Mouse (Mus musculus) fibroblast of lung, adult 2 months (primary cell): ENCODE measurements around the gene Lrrc74b.
"Not testable (repeated sequence)": the region's sequence is repeated elsewhere in the genome, so short reads cannot be mapped to it uniquely, and the experiment has no call there.

ENCODE experiments used
- DNase-seq: peaks from one replicate; pipeline ENCODE4 v3.0.0-alpha.2; 2011; ENCODE audit warnings: low read depth

The Lrrc74b gene

DNA sequence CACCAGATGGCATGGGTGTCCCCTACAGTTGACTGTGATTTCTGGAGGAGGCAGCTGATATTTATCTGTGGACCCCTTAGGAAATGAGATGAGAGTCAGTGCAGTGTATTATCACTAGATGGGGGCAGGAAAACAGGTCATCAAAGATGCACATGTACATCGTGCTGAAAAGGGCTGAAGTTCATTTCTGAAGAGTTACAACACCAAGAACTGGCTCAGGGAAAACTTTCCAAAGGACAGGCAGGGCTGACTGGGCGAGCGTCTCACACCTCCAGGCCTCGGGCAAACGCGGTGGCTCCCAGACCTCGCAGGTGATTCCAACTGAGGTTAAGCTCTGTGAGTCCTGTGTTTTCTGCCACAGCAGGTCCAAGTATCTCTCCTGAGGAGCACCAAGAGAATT, 8.2 kb downstream of the Lrrc74b start:
- no peak for DNase-seq

DNA sequence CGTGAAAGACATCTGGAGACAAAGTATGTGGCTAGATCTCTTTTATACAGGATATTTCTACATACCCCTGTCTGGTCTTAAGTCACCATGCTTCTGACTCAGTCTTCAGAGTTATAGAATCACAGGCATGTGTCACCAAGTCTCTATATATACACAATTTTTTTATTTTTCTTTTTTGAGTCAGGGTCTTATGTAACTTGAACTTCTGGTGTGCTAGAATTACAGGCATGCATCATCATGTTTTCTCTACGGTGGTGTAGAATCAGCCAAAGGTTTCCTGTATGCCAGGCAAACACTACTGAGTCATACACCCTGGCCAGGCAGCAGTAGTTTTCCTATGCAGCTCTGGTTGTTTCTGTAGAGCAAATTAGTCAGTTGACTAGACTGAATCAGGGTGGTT, 18.4 kb downstream of the Lrrc74b start:
- DNase-seq: peak; percentile 80

DNA sequence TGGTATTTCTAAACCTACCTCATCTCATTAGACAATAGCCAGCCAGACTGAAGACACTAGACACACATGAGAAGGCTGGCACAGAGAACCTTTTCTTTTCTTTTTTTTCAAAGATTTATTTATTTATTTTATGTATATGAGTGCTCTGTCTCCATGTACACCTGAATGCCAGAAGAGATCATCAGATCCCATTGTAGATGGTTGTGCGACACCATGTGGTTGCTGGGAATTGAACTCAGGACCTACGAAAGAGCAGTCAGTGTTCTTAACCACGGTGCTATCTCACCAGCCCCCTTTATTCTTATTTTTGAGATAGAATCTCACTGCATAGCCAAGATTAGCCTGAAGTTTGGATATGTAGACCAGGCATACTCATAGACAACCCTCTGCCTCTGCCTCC, 24.5 kb downstream of the Lrrc74b start:
- no peak for DNase-seq

DNA sequence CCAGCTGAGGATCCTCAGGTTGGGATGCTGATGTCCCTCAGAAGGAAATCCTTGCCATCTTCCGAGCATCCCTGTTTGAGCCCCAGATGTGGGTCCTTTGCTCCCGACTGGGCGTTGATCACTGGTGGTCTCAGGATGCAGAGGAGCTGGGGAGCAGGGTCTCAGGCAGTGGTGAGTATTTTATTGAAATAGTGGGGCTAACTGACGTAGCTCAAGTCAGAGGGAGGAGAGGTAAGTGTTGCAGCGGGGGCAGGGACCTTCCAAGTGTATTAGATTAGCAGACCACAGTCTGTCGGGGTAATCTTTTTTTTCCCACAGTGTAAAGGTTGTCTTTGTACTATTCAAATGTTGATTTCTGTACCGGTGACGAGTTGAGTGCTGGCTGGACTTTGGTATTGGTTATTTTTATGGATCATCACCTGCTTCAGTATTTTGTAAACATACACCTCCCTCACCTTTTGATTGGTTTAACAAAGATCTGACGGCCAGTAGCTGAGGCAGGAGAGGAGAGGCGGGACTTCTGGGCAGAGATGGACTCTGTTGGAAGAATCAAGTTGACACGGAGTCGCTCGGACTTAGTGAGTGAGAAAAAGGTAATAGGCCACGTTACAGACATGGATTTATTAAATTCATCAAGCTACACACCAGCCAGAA, 28.2 kb downstream of the Lrrc74b start:
- no peak for DNase-seq

DNA sequence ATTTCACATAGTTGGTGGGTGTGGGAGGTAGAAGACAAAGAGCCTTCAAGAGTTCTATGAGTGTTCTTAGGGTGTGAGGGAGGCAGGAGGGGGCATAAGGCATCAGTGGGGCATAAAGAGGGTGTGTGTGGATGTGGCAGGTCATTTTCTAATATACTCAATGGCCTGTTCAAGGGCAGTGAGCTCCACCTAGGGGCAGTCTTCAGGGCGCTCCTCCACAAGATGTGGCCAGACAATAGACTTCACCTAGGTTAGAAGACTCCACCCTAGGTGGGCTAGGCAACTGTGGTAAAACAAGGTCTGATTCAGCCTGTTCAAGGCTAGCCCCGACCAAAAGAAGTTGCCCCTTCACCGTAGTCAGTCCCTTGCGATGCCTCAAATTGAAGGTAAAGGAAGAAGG, 28.8 kb downstream of the Lrrc74b start:
- DNase-seq: no peak

DNA sequence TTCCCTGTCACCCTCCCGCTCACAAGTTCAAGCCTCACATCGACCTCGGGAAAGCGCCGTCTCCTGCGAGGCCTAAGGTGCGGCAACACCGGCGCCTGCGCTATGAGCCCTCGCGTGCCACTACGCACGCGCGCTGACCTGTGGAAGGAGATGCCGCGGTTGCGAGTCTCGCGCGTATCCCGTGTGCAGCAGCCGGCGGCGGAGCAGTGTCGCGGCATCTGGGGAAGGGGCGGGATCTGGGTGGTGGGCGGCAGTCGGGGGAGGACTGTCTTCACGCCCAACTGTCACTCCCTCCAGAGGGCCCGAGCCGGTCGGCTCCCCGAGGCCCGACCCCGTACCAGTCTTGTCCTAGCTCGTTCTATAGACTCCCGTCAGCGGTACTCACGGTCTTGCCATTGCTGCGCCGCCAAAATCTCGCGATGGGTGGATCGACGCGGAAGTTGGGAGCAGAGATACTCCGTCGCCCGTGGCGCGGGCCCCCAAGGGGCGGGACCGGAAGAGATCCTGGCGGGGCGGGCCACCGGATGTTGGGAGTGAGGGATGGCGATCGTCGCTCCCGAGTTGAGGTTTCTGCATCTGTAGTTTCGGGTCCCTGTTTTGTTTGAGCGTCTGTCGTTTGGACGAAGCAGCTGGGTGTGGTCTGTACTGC, 30.3 kb downstream of the Lrrc74b start, which contains the start of gene Thap7:
Gene Thap7 (minus strand): TSS at position 497 of the 649 bp plus-strand sequence.
- peak; percentile 89 for DNase-seq

DNA sequence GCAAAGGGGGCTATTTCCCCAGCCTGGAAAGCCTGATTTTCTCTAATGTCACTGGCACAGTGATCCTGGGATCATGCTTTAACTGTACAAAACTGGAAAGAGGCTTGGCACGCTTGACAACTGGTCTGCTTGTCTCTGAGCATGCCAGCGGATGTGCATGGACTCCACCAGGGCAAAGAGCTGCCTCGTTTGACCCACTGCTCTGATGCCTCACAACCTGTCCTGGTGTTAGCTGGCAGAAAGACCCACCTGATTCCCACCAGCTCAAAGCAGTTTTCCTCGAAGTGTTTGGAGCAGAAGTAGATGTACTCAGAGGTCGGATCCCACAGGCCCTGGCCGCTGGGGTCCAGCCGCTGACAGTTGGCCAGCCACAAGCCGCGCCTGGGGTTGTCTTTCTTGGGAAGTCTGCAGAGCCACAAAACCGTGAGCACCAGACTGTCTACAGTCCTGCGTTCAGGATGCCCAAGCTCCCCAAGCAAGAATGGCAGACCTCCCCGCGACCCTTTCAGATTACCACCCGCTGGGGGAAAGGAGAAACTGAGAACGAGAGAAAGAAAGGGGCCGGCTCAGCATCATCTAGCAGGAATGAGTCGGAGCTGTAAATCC, 31.0 kb downstream of the Lrrc74b start:
- no peak for DNase-seq

DNA sequence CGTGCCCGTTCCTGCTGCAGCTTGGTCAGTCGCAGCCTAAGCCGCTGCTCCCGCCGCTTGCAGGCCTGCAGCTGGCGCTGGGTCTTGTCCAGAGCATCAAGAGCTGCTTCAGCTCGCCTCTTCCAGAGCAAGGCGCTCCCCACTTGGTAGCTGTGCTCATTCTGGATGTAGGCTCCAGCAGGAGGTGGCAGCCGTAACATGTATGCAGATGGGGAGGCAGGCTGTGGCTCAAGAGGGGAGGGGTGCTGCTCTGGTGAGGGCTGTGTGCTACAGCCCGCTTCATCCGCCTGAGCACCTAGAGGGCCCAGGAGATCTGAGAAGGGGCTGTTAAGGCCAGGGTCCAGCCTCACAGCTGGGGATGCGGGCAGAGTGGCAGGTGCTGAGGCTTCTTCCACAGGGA, 32.8 kb downstream of the Lrrc74b start:
- DNase-seq: no peak

DNA sequence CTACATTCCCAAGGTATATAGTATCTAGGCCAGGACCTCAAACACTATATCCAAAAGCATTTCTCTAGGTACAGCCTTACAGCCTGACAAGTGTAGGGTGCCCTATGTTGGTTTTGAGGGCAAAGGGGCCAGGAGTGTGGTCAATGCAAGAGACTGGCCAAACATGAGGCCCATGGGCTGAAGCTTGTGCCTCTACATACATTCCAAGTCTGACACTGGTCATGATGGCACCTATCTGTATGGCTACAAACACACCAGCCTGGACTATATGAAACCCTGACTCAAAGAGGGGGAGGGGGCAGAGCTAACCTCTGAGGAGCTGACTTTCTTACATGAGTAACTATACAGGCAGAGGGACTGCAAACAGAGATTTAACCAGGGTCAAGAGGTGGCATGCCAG, 33.4 kb downstream of the Lrrc74b start:
- DNase-seq: no peak

DNA sequence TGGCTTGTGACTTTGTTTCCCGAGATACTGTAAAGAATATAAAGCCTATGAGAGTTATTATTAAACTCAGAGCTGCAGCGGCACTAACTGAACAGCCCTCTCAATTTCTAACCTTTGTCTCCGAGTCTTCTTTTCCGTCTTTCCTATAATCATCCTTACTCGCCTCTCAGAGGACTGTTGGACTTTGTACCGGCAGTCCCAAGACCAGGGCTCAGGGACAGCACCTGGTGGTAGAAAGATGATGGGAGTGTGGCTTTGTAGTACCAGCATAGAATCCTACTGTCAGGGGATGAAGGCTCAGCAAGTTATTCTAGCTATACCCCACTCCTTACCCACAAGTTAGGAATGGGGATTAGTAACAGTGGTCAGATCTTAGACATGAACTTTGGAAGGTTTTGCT, 34.8 kb downstream of the Lrrc74b start:
- no peak for DNase-seq

DNA sequence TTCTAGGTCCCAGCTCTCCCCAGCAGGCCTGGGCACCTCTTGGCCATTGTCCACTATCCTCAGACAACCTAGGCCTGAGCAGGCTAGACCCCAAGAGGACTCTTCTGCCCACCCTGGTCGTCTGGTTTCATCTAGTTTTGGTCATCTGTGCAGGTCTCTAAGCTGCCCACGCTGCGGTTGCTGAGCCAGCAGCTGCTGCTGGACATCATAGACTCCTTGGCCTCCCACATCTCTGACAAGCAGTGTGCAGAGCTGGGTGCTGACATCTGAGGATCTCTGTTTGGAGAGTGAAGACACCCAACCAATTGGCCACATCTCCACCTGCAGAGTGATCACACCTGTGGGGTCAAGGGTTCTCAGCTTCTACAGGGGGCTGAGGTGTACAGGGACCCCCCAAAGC, 35.5 kb downstream of the Lrrc74b start:
- DNase-seq: no peak

DNA sequence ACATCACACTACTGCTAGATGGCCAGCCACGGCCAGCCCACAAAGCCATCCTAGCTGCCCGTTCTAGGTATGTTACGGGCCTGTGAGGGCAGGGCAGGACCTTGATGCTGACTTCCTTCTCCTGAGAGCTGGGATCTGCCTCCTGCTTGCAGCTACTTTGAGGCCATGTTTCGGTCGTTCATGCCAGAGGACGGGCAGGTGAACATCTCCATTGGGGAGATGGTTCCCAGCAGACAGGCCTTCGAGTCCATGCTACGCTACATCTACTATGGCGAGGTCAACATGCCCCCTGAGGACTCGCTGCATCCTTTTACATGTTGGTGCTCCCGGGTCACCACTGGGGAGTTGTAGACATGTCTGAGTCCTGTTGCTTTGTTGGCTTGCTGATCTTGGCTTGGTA, 36.9 kb downstream of the Lrrc74b start:
- DNase-seq: no peak

DNA sequence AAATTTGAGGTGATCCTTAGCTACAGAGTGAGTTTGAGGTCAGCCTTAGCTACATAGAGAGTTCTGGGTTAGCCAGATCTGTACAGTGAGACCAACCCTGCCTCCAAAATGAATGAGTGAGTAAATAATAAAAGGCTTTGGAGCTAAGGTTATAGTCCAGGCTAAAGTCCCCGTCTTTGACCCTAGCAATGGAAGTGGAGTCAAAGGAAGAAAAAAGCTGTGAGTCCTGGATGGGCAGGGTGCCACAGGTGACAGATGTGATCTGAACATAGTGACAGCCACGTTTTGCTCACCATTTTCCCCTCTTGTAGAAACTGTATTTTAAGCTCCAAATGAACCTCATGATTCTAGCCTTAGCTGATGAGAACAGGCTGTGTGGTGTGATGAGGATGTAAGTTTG, 42.1 kb downstream of the Lrrc74b start:
- no peak for DNase-seq

DNA sequence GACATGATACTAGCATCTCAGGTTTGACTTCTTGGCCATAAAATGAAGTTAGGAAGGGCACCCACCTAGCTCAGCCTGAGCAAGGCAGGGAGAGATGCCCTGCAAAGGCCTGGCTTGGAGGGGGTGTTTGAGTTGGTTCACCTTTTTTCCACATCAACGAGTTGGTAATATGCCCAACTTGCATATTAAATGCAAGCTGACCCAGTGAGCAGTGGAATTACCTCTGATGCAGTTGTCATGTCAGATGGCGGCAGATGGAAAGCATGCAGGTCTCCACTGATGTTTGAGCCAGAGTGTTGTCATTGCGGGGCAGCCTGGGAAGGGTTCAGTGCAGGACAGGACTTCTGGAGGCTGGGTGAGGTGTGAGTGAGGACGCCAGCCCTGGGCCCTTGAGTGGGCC, 49.6 kb downstream of the Lrrc74b start:
- DNase-seq: no peak

DNA sequence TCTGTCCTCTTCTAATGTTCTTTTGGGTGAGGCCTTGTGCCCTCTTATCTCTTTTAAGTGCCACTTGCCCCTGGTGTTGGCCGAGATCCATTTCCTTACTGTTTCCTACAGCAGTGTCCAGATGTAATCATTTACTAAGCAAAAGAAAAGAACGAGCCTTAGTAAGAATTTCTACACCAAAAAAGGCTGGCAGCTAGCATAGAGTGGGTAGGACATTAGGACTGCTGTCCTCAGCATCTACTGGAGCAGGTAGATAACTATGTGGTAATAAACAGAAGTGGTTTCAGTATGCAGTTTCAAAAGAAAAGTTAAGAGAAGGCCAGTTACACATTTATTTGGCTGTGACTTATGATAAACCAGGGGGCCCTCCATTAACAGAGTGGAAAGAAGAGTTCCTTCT, 50.4 kb downstream of the Lrrc74b start:
- DNase-seq: no peak

DNA sequence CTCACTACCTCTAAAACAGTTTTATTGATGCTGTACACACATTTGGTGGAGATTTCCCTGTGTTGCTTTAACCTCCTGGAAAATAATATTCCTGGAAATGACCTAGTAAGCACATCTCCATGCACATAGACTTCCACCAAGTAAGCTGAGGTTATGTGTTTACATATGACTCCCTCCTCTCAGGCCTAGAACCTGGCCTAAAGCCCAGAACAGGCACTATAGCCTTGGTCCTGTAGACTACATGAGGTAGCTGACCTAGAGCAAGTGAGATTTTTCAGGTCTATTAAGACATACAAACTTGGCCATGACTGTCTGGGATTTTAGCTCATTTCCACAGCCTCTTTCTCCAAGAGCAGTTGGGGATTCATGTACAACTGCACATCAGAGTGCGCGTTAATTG, 50.9 kb downstream of the Lrrc74b start:
- no peak for DNase-seq

DNA sequence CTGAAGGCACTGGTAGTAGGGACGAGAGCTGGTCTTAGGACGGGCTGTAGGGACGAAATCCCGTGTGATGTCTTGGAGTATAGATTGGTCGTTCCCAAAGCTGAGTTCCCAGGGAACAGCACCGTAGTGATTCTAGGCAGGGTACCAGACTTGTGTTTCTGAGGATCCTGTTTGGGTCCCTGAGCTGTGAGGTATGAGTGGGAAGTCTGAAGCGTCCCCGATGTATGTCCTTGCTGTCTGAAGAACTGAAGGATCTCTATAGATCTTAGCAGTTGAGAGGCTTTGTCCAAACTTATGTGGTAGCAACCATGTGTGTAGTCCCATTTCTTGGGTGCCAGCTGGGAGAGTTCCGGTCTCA, 51.8 kb downstream of the Lrrc74b start:
- DNase-seq: no peak

DNA sequence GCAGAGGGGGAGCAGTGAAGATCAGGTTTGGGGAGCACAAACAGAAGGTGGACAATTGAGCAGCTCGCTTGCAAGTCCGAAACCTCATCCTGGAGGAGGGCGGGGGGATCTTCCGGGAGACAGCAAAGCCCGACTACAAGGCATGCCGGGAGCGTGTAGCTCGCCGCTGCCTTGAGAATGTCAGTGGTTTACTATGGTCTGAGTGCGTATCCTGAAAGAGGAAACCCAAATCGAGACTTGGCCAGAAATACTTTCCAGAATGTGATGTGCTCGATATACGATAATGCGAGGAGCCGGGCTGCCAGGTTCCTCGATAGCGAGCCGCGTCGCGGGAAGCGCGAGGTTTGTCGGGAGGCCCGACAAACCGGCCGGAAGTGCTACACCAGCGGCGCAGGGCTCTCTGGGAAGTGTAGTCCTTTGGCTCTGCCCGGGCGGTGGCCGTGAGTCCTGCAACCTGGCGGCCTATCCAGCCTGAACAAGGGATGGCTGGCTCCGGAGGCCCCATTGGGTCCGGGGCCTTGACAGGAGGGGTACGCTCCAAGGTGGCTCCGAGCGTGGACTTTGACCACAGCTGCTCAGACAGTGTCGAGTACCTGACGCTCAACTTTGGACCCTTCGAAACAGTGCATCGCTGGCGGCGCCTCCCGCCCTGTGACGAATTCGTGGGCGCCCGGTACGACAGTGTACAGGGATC, 52.4 kb downstream of the Lrrc74b start, which contains the start of gene Lztr1:
Gene Lztr1 (plus strand): TSS at position 143 of the 694 bp plus-strand sequence.
- DNase-seq: peak; percentile 81

DNA sequence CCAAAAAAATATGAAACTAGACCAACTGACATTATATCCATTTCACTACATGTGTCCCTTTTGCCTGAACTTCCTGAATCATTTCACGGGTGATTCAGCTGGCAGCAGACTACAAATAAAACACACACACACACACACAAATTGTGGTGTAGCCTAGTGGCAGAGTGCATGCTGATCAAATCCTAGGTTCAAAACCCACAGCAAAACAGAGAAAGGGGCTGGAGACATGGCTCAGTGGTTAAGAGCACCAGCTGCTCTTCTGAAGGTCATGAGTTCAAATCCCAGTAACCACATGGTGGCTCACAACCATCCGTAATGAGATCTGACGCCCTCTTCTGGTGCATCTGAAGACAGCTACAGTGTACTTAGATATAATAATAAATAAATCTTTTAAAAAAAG, 53.0 kb downstream of the Lrrc74b start:
- not testable (repeated sequence) for DNase-seq

DNA sequence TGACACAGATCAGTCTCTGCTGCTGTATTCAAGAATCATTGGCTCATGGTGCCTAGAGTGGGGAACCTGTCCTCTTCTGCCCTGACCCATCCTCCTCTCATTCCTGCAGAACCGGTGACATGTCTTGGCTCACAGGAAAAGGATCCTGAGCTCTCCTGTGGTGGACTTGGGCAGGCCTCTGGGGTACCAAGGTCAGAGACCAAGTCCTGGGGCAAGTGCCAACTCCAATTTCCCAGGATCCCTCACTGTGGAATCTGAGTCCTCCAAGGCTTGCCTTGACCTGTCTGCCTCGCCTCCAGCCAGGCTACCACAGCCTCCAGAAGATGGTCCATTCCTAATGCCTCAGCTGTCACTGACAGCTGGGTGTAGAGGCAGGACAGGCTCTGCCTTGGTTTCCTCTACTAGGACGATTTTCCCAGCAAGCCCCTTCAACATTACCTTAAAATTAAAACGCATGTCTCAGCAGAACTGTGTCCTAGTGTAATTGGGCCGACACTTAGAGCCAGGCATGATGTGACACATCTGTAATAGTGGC, 54.0 kb downstream of the Lrrc74b start:
- no peak for DNase-seq

DNA sequence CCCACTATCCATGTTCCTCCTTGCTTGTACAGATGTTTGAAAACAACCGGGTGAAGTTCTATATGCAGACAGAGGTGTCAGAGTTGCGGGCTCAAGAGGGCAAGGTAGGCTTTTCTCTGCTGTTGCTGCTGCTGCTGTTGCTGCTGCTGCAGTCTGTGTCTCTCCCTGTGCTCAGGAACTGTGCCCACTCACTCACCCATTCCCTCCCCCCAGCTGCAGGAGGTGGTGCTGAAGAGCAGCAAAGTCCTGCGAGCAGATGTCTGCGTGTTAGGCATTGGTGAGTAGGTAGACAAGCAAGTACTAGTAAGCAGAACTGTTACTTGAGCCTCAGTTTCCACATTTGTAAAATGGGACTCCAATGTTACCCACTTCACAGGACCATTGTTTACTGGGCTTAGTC, 58.4 kb downstream of the Lrrc74b start:
- DNase-seq: no peak

DNA sequence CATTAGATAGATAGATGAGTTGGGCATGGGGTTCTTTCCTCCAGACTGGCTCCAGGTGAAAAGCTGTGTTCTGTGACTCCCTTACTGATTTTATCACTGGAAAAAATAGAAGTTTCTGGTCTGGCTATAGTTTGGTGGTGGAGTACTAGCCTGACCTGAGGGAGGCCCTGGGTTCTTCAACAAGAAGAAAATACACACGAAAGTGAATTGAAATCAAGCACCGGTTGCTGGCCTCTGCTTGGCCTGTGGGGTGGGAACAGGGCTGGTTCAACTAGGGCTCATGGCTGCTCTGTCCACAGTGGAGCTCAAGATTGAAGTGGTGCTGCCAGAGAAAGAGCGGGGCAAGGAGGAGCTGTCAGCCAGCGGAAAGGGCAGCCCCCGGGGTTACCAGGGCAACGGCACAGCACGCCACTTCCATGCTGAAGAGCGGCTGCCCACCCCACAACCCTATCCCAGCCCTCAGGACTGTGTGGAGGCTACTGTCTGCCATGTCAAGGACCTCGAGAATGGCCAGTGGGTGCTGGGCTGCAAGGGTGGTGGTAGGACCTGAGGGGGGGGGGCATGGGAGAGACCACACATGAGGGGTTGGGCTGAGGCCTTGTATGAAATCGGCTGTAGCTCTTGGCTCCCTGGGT, 61.7 kb downstream of the Lrrc74b start:
- DNase-seq: no peak
